7 mouse cellular contexts compared by ENCODE assay signal in the genomic region with DNA sequence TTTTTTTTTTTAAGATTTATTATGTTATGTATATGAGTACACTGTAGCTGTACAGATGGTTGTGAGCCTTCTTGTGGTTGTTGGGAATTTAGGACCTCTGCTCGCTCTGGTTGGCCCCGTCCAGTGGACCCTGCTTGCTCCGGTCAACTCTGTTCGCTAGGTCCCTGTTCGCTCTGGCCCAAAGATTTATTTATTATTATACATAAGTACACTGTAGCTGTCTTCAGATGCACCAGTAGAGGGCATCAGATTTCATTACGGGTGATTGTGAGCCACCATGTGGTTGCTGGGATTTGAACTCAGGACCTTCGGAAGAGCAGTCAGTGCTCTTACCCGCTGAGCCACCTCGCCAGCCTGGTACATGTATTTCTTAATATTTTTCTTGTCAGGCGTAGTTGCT. TPM values are rescaled to one million over a fixed set of nuclear protein-coding genes. Genes with fewer than 3 reads are reported as not detected.
DNase-seq lines count a peak whose midpoint lies in the region; ATAC-seq and TF ChIP-seq lines count a peak whose summit lies in the region.
"Not testable (repeated sequence)": the region's sequence is repeated elsewhere in the genome, so short reads cannot be mapped to it uniquely, and the experiment has no call there.

No protein-coding gene starts in this region.

- not testable (repeated sequence) for H3K36me3 ChIP-seq in heart, adult 2 months (ENCODE audit: control insufficient read depth, insufficient read depth, low read length); liver, embryonic 14.5 days (replicated peaks; ENCODE audit: control insufficient read depth, insufficient read depth, low read depth); lung, postnatal 0 days (ENCODE audit: insufficient read depth, low read length); stomach, postnatal 0 days (ENCODE audit: control insufficient read depth, insufficient read depth, low read length)

- H3K9me3 ChIP-seq in liver, embryonic 14.5 days (ENCODE audit: control insufficient read depth, low read length); lung, postnatal 0 days (ENCODE audit: low read length); stomach, postnatal 0 days (ENCODE audit: control insufficient read depth, low read length): not testable (repeated sequence)

- CTCF ChIA-PET in Patski (lab: Charles Lee): interaction anchor here (1.0 to 1.7 kb wide), 3 partner anchors 11 to 47 kb away, joined by 3 to 7 read pairs (median 3); no protein-coding TSS in a partner anchor

- not testable (repeated sequence) for TF ChIP-seq POLR2A in heart, adult 2 months (IDR thresholded peaks at IDR 0.05; ENCODE audit: insufficient read depth, low read depth, low read length)

- not testable (repeated sequence) for H3K27ac ChIP-seq in heart, adult 2 months; layer of hippocampus, adult 2 months; liver, embryonic 14.5 days; lung, postnatal 0 days (ENCODE audit: low read length); stomach, postnatal 0 days (replicated peaks)

- not testable (repeated sequence) for TF ChIP-seq EP300 in heart, adult 2 months (IDR thresholded peaks at IDR 0.05; ENCODE audit: insufficient read depth, low read depth, low read length); liver, embryonic 14.5 days (IDR thresholded peaks at IDR 0.05; ENCODE audit: low read depth); lung, postnatal 0 days (IDR thresholded peaks at IDR 0.05); stomach, postnatal 0 days (optimal IDR thresholded peaks at IDR 0.05)

- H3K4me2 ChIP-seq in liver, embryonic 14.5 days (ENCODE audit: low read depth); lung, postnatal 0 days (replicated peaks; ENCODE audit: low read depth, low read length); stomach, postnatal 0 days (replicated peaks; ENCODE audit: low read depth): not testable (repeated sequence)

- not testable (repeated sequence) for H3K79me2 ChIP-seq in heart, adult 2 months (replicated peaks; ENCODE audit: control insufficient read depth, insufficient read depth, low read length)

- H3K4me1 ChIP-seq in heart, adult 2 months (ENCODE audit: control insufficient read depth, insufficient read depth, low read length); liver, embryonic 14.5 days (replicated peaks; ENCODE audit: control insufficient read depth in 2 of 2, insufficient read depth in 2 of 2, low read length in 1 of 2); lung, postnatal 0 days (ENCODE audit: insufficient read depth, low read depth, low read length); stomach, postnatal 0 days (replicated peaks; ENCODE audit: control insufficient read depth, insufficient read depth): not testable (repeated sequence)

- peak; percentile 47 for TF ChIP-seq CTCF in Patski (IDR thresholded peaks at IDR 0.05)
- TF ChIP-seq CTCF in heart, adult 2 months (IDR thresholded peaks at IDR 0.05): peak; percentile 38
- peak; percentile 54 for TF ChIP-seq CTCF in layer of hippocampus, adult 2 months (conservative IDR thresholded peaks at IDR 0.05)
- peak; percentile 23; the same call in 1 of the 2 replicates for TF ChIP-seq CTCF in liver, embryonic 14.5 days (IDR thresholded peaks at IDR 0.05; ENCODE audit: low read depth)
- TF ChIP-seq CTCF in lung, postnatal 0 days (IDR thresholded peaks at IDR 0.05): peak; percentile 15; the same call in 1 of the 2 replicates
- peak; percentile 21; the same call in 1 of the 2 replicates for TF ChIP-seq CTCF in stomach, postnatal 0 days (IDR thresholded peaks at IDR 0.05; ENCODE audit: low read depth)

- H3K9ac ChIP-seq in heart, adult 2 months (ENCODE audit: low read depth, low read length); liver, embryonic 14.5 days (replicated peaks); lung, postnatal 0 days (replicated peaks; ENCODE audit: low read depth); stomach, postnatal 0 days (ENCODE audit: low read length): not testable (repeated sequence)

- WGBS in heart, adult 2 months: 98% methylated on average over 10 of the region's 10 CpGs
- WGBS in liver, embryonic 14.5 days (ENCODE audit: insufficient replicate concordance): 84% methylated on average over 10 of the region's 10 CpGs
- WGBS in lung, postnatal 0 days: over 99% methylated on average over 10 of the region's 10 CpGs
- WGBS in stomach, postnatal 0 days: 98% methylated on average over 10 of the region's 10 CpGs

- H3K4me3 ChIP-seq in heart, adult 2 months; layer of hippocampus, adult 2 months; liver, embryonic 14.5 days (ENCODE audit: insufficient read depth in 1 of 2, low read depth in 2 of 2, low read length in 2 of 2); lung, postnatal 0 days (ENCODE audit: low read depth, low read length); stomach, postnatal 0 days (ENCODE audit: low read depth, low read length): not testable (repeated sequence)

- not testable (repeated sequence) for H3K27me3 ChIP-seq in Patski; heart, adult 2 months (ENCODE audit: control insufficient read depth, insufficient read depth, low read length); liver, embryonic 14.5 days (ENCODE audit: control insufficient read depth, insufficient read depth, low read length); lung, postnatal 0 days (replicated peaks; ENCODE audit: insufficient read depth, low read length); stomach, postnatal 0 days (ENCODE audit: control insufficient read depth, insufficient read depth, low read length)

- DNase-seq in A20 (ENCODE audit: low read depth, low spot score): peak; percentile 17
- DNase-seq in Patski (ENCODE audit: low read depth, low spot score); heart, adult 2 months; layer of hippocampus, adult 2 months (ENCODE audit: low spot score in 2 of 2); liver, embryonic 14.5 days (ENCODE audit: low read depth in 3 of 3, low spot score in 3 of 3); lung, postnatal 0 days (ENCODE audit: low spot score); stomach, postnatal 0 days (ENCODE audit: low spot score): not testable (repeated sequence)

- intact Hi-C loops in heart, adult 2 months (cut with DNase I): loop anchor here (5.0 kb wide), 1 partner anchor 47 kb away; no protein-coding TSS in a partner anchor

- in situ Hi-C loops in Patski (cut with MboI; ENCODE audit: low pct_unique_long_range_greater_than_20kb): not testable (repeated sequence)

- POLR2A ChIA-PET in Patski (lab: Charles Lee): not testable (repeated sequence)

- not testable (repeated sequence) for ATAC-seq in Patski; liver, embryonic 14.5 days (ENCODE audit: insufficient read depth); lung, postnatal 0 days; stomach, postnatal 0 days (ENCODE audit: low FRiP score, low TSS enrichment)

RNA-seq across cellular contexts. Expression of gene Btrc, which starts 21.3 kb away (rescaled TPM):
- 42.1 TPM for polyA plus RNA-seq in Patski (2021)
- total RNA-seq in heart, adult 2 months (2021): 10 to 100 TPM; 19.6 to 20.4 TPM
- polyA plus RNA-seq in heart, adult 2 months (2012; rRNA removed): 10.4 and 18.0 TPM in 2 replicates
- 10 to 100 TPM; 92.9 to 93.9 TPM for total RNA-seq in layer of hippocampus, adult 2 months (2021)
- polyA plus RNA-seq in liver, embryonic 14.5 days (2012; rRNA removed): 21.0 and 27.6 TPM in 2 replicates
- 40.3 and 46.7 TPM in 2 replicates for polyA plus RNA-seq in liver, embryonic 14.5 days (2014; fragmentation: Nextera tagmentation; extraction: Ambion mirVana)
- polyA plus RNA-seq in lung, postnatal 0 days (2015; fragmentation: Nextera tagmentation; extraction: Ambion mirVana): 20.7 and 25.6 TPM in 2 replicates
- polyA plus RNA-seq in stomach, postnatal 0 days (2015; fragmentation: Nextera tagmentation; extraction: Ambion mirVana): 15.0 and 15.5 TPM in 2 replicates
